Mouse (Mus musculus): Measurements from ENCODE around the gene Spaca6. TPM values are rescaled to one million over a fixed set of nuclear protein-coding genes. Genes with fewer than 3 reads are reported as not detected.

Gene Spaca6
- total and polyA plus RNA-seq, 3 experiments = 4.5 to 19.9 (median 6.4) TPM

GRCm38 (mm10) chr17:17855064-17855838 lies 28.3 kb downstream of the Spaca6 start, which contains the start of gene Has1:
TSS of gene Has1 (minus strand) at chr17:17855205.
- ATAC-seq (ENCODE audit: extremely low read depth, insufficient number of reproducible peaks, low FRiP score, poor library complexity, severe bottlenecking) (no peak), DNase-seq (ENCODE audit: low spot score) (no peak)
- H3K4me3 ChIP-seq (ENCODE audit: low read depth, low read length) = no peak within 1 kb of the TSS
- H3K36me3 ChIP-seq (replicated peaks) = no peaks in the 10 kb centered on the region
- no peaks in the 10 kb centered on the region for H3K4me1 ChIP-seq (ENCODE audit: insufficient read depth, low read depth, low read length)
- H3K27me3 ChIP-seq (ENCODE audit: insufficient read depth, low read length) = peaks cover 11% of the 10 kb centered on the region
- no peak for TF ChIP-seq GATA2 (IDR thresholded peaks at IDR 0.05; ENCODE audit: borderline replicate concordance, low read depth, low read length)
- TF ChIP-seq GATA1 (IDR thresholded peaks at IDR 0.05; ENCODE audit: borderline replicate concordance, low read length) = no peak
- TF ChIP-seq TAL1 (conservative IDR thresholded peaks at IDR 0.05; ENCODE audit: low read depth, low read length) = no peak
- TF ChIP-seq CTCF (IDR thresholded peaks at IDR 0.05; ENCODE audit: low read depth, low read length) = no peak
- TF ChIP-seq POLR2AphosphoS5 (IDR thresholded peaks at IDR 0.05; ENCODE audit: insufficient replicate concordance, low read depth, low read length) = no peak
- H3K9me3 ChIP-seq (replicated peaks) = no peaks in the 10 kb centered on the region

- no peak for DNase-seq (ENCODE audit: low spot score)
- Histone ChIP-seq H3K4me3 (ENCODE audit: low read depth, low read length) (no peak overlapping the region), H3K36me3 (replicated peaks) (no peaks in the 10 kb centered on the region), H3K9me3 (replicated peaks) (no peaks in the 10 kb centered on the region), H3K27me3 (ENCODE audit: insufficient read depth, low read length) (peaks cover 13% of the 10 kb centered on the region), H3K4me1 (ENCODE audit: insufficient read depth, low read depth, low read length) (no peaks in the 10 kb centered on the region)
- ATAC-seq (ENCODE audit: extremely low read depth, insufficient number of reproducible peaks, low FRiP score, poor library complexity, severe bottlenecking) = no peak
- TF ChIP-seq POLR2AphosphoS5 (IDR thresholded peaks at IDR 0.05; ENCODE audit: insufficient replicate concordance, low read depth, low read length) (no peak), CTCF (IDR thresholded peaks at IDR 0.05; ENCODE audit: low read depth, low read length) (no peak), GATA1 (IDR thresholded peaks at IDR 0.05; ENCODE audit: borderline replicate concordance, low read length) (no peak), TAL1 (conservative IDR thresholded peaks at IDR 0.05; ENCODE audit: low read depth, low read length) (no peak), GATA2 (IDR thresholded peaks at IDR 0.05; ENCODE audit: borderline replicate concordance, low read depth, low read length) (no peak)
Measured at GRCm38 (mm10) chr17:17856612-17857011, 29.7 kb downstream of the Spaca6 start.

- TF ChIP-seq GATA1 (IDR thresholded peaks at IDR 0.05; ENCODE audit: borderline replicate concordance, low read length) (no peak), GATA2 (IDR thresholded peaks at IDR 0.05; ENCODE audit: borderline replicate concordance, low read depth, low read length) (no peak), CTCF (IDR thresholded peaks at IDR 0.05; ENCODE audit: low read depth, low read length) (no peak), POLR2AphosphoS5 (IDR thresholded peaks at IDR 0.05; ENCODE audit: insufficient replicate concordance, low read depth, low read length) (no peak), TAL1 (conservative IDR thresholded peaks at IDR 0.05; ENCODE audit: low read depth, low read length) (no peak)
- Histone ChIP-seq H3K27me3 (ENCODE audit: insufficient read depth, low read length) (peaks cover 18% of the 10 kb centered on the region), H3K36me3 (replicated peaks) (no peaks in the 10 kb centered on the region), H3K4me1 (ENCODE audit: insufficient read depth, low read depth, low read length) (no peaks in the 10 kb centered on the region), H3K9me3 (replicated peaks) (no peaks in the 10 kb centered on the region), H3K4me3 (ENCODE audit: low read depth, low read length) (no peak overlapping the region)
- DNase-seq (ENCODE audit: low spot score) (no peak), ATAC-seq (ENCODE audit: extremely low read depth, insufficient number of reproducible peaks, low FRiP score, poor library complexity, severe bottlenecking) (no peak)
Measured at GRCm38 (mm10) chr17:17857446-17857845, 30.5 kb downstream of the Spaca6 start.

GRCm38 (mm10) chr17:17860110-17860509 lies 33.2 kb downstream of the Spaca6 start:
- no peaks in the 10 kb centered on the region for H3K4me1 ChIP-seq (ENCODE audit: insufficient read depth, low read depth, low read length)
- peak; percentile 54; the same call in 1 of the 2 replicates for ATAC-seq (ENCODE audit: extremely low read depth, insufficient number of reproducible peaks, low FRiP score, poor library complexity, severe bottlenecking)

GRCm38 (mm10) chr17:17862360-17862759 lies 35.4 kb downstream of the Spaca6 start:
- Histone ChIP-seq H3K36me3 (replicated peaks) (no peaks in the 10 kb centered on the region), H3K27me3 (ENCODE audit: insufficient read depth, low read length) (peaks cover 15% of the 10 kb centered on the region), H3K4me3 (ENCODE audit: low read depth, low read length) (no peak overlapping the region), H3K9me3 (replicated peaks) (no peaks in the 10 kb centered on the region), H3K4me1 (ENCODE audit: insufficient read depth, low read depth, low read length) (no peaks in the 10 kb centered on the region)
- ATAC-seq (ENCODE audit: extremely low read depth, insufficient number of reproducible peaks, low FRiP score, poor library complexity, severe bottlenecking) (no peak), DNase-seq (ENCODE audit: low spot score) (no peak)
- TF ChIP-seq TAL1 (conservative IDR thresholded peaks at IDR 0.05; ENCODE audit: low read depth, low read length) (no peak), GATA1 (IDR thresholded peaks at IDR 0.05; ENCODE audit: borderline replicate concordance, low read length) (no peak), POLR2AphosphoS5 (IDR thresholded peaks at IDR 0.05; ENCODE audit: insufficient replicate concordance, low read depth, low read length) (no peak), GATA2 (IDR thresholded peaks at IDR 0.05; ENCODE audit: borderline replicate concordance, low read depth, low read length) (no peak), CTCF (IDR thresholded peaks at IDR 0.05; ENCODE audit: low read depth, low read length) (no peak)

More at GRCm38 (mm10) chr17:17860110-17860509, 33.2 kb downstream of the Spaca6 start:
- no peak for DNase-seq (ENCODE audit: low spot score)
- TF ChIP-seq POLR2AphosphoS5 (IDR thresholded peaks at IDR 0.05; ENCODE audit: insufficient replicate concordance, low read depth, low read length) (no peak), CTCF (IDR thresholded peaks at IDR 0.05; ENCODE audit: low read depth, low read length) (no peak), GATA2 (IDR thresholded peaks at IDR 0.05; ENCODE audit: borderline replicate concordance, low read depth, low read length) (no peak), GATA1 (IDR thresholded peaks at IDR 0.05; ENCODE audit: borderline replicate concordance, low read length) (no peak), TAL1 (conservative IDR thresholded peaks at IDR 0.05; ENCODE audit: low read depth, low read length) (no peak)
- Histone ChIP-seq H3K4me3 (ENCODE audit: low read depth, low read length) (no peak overlapping the region), H3K36me3 (replicated peaks) (no peaks in the 10 kb centered on the region), H3K27me3 (ENCODE audit: insufficient read depth, low read length) (peaks cover 21% of the 10 kb centered on the region), H3K9me3 (replicated peaks) (no peaks in the 10 kb centered on the region)

DNA sequence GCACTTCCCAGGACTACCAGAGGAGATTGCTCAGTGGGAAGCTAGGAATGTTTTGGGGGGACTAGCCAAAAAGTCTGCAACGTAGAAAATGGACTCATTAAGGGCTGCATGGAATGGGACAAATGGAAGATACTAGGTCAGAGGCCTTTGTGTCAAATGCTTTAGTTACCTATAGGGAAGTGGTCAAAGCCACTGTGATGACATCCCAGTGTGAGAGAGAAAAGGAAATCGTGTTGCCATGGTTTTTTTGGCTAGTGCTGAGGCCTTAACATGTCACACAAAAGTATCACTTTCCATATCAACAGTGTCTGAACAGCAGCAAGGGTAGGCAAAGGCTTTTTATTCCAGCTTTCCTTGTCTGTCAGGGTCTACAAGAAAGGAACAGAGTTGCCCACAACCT lies 38.2 kb downstream of the Spaca6 start:
- peaks cover 15% of the 10 kb centered on the region for H3K27me3 ChIP-seq (ENCODE audit: insufficient read depth, low read length)
- H3K36me3 ChIP-seq (replicated peaks) = no peaks in the 10 kb centered on the region
- no peak overlapping the region for H3K4me3 ChIP-seq (ENCODE audit: low read depth, low read length)
- TF ChIP-seq TAL1 (conservative IDR thresholded peaks at IDR 0.05; ENCODE audit: low read depth, low read length) (no peak), POLR2AphosphoS5 (IDR thresholded peaks at IDR 0.05; ENCODE audit: insufficient replicate concordance, low read depth, low read length) (no peak), GATA2 (IDR thresholded peaks at IDR 0.05; ENCODE audit: borderline replicate concordance, low read depth, low read length) (no peak), CTCF (IDR thresholded peaks at IDR 0.05; ENCODE audit: low read depth, low read length) (no peak), GATA1 (IDR thresholded peaks at IDR 0.05; ENCODE audit: borderline replicate concordance, low read length) (no peak)
- H3K9me3 ChIP-seq (replicated peaks) = no peaks in the 10 kb centered on the region
- ATAC-seq (ENCODE audit: extremely low read depth, insufficient number of reproducible peaks, low FRiP score, poor library complexity, severe bottlenecking) (no peak), DNase-seq (ENCODE audit: low spot score) (no peak)
- H3K4me1 ChIP-seq (ENCODE audit: insufficient read depth, low read depth, low read length) = no peaks in the 10 kb centered on the region
